9 mouse cellular contexts compared by ENCODE assay signal in the genomic region with DNA sequence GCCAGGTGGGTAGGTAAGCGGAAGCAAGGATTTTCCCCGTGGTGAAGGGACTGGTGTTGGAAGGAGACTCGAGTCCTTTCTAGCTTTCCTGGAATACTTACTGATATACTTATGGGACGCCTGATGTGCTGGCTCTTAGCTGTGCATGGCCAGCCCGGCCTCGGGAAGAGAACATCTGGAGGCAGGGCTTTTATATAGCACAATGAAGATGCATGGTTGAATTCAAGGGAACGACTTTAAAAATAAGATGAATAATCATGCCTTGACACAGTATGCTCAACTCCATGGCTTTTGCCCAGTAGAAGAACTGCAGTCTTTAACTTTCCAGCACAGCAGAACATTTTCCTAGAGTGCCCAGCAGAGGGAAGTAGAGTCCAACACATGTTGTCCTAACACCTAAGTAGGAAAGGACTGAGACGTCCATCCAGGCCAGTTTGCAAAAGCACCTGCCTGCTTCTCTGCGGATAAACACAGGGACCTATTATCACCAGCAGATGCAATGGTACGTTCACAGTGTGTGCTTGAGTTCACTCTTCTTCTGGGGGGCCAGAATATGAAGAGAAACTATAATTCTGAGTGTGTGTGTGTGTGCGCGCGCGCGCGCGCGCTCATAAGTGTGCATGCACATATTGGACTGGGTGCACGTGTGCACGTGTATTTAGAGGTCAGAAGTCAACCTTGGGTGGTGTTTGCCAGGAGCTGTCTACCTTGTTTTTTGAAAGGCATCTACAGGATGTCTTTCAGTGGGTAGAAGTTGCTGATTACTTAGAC. TPM values are rescaled to one million over a fixed set of nuclear protein-coding genes. Genes with fewer than 3 reads are reported as not detected.
DNase-seq lines count a peak whose midpoint lies in the region; ATAC-seq and TF ChIP-seq lines count a peak whose summit lies in the region.
"Had no signal": no experiment of that assay in that cellular context is flagged by ENCODE, and none has a peak within 500 bp of the region (broad histone marks: within the 10 kb centered on the region; RNA-seq: fewer than 3 reads in every experiment).

No protein-coding gene starts in this region.

- H3K9me3 ChIP-seq in G1E (replicated peaks), result no peaks in the 10 kb centered on the region
- H3K9me3 ChIP-seq in heart, postnatal 0 days (replicated peaks; ENCODE audit: control insufficient read depth, low read length), result no peaks in the 10 kb centered on the region
- H3K9me3 ChIP-seq in liver, embryonic 16.5 days (replicated peaks; ENCODE audit: control insufficient read depth, low read length), result no peaks in the 10 kb centered on the region
- H3K9me3 ChIP-seq in neural tube, embryonic 13.5 days, result no peaks in the 10 kb centered on the region
- H3K9me3 ChIP-seq: heart, embryonic 13.5 days had no signal

- H3K27ac ChIP-seq in heart, postnatal 0 days (ENCODE audit: low read depth), result no peak overlapping the region
- H3K27ac ChIP-seq in liver, embryonic 16.5 days (ENCODE audit: low read length), result no peak overlapping the region
- no peak overlapping the region for H3K27ac ChIP-seq in neural tube, embryonic 13.5 days (replicated peaks)
- H3K27ac ChIP-seq: heart, embryonic 13.5 days had no signal

- no peak; the same call in 1 of the 2 replicates for TF ChIP-seq CTCF in G1E (IDR thresholded peaks at IDR 0.05; ENCODE audit: low read depth, low read length)
- TF ChIP-seq CTCF in heart, postnatal 0 days (IDR thresholded peaks at IDR 0.05; ENCODE audit: low read depth), result peak; percentile 87

- ATAC-seq in G1E (ENCODE audit: extremely low read depth, insufficient number of reproducible peaks, low FRiP score, poor library complexity, severe bottlenecking), result no peak
- peak; percentile 57 for ATAC-seq in heart, postnatal 0 days (ENCODE audit: insufficient read depth, low read depth)
- peak; percentile 30; the same call in 1 of the 2 replicates for ATAC-seq in liver, embryonic 16.5 days (ENCODE audit: low read depth)
- ATAC-seq in neural tube, embryonic 13.5 days (ENCODE audit: low read depth), result peak; percentile 41; the same call in 1 of the 2 replicates

- H3K4me2 ChIP-seq in heart, postnatal 0 days (ENCODE audit: low read depth, low read length), result no peak overlapping the region
- H3K4me2 ChIP-seq in liver, embryonic 16.5 days (ENCODE audit: low read depth, low read length), result no peak overlapping the region
- H3K4me2 ChIP-seq in neural tube, embryonic 13.5 days, result no peak overlapping the region
- H3K4me2 ChIP-seq: heart, embryonic 13.5 days had no signal

- no peaks in the 10 kb centered on the region; the same call in 1 of the 2 replicates for H3K4me1 ChIP-seq in G1E (ENCODE audit: insufficient read depth, low read depth, low read length)
- no peaks in the 10 kb centered on the region for H3K4me1 ChIP-seq in heart, postnatal 0 days (ENCODE audit: control insufficient read depth, insufficient read depth)
- no peaks in the 10 kb centered on the region for H3K4me1 ChIP-seq in liver, embryonic 16.5 days (ENCODE audit: control insufficient read depth, low read depth, low read length)
- peaks cover 15% of the 10 kb centered on the region for H3K4me1 ChIP-seq in neural tube, embryonic 13.5 days (replicated peaks)

- peak; percentile 15 for DNase-seq in G1E (ENCODE audit: low spot score)
- peak; percentile 11 for DNase-seq in c-Kit-negative CD71-positive TER-119-positive erythroid progenitor cells, embryonic 14.5 days (ENCODE audit: low read depth, low spot score)
- DNase-seq in fibroblast of lung, adult 2 months (ENCODE audit: low read depth), result peak; percentile 51
- peak; percentile 86 for DNase-seq in heart, postnatal 0 days (ENCODE audit: low spot score)
- peak; percentile 80 for DNase-seq in kidney, postnatal 10 days
- DNase-seq in thymus, postnatal 36 days, result peak; percentile 8 to 15

- 67% methylated on average over 20 of the region's 20 CpGs for WGBS in heart, postnatal 0 days
- WGBS in liver, embryonic 16.5 days (ENCODE audit: insufficient replicate concordance), result 59% methylated on average over 20 of the region's 20 CpGs
- 75% methylated on average over 20 of the region's 20 CpGs for WGBS in neural tube, embryonic 13.5 days

- no peaks in the 10 kb centered on the region for H3K36me3 ChIP-seq in G1E (replicated peaks)
- no peaks in the 10 kb centered on the region for H3K36me3 ChIP-seq in heart, postnatal 0 days (replicated peaks; ENCODE audit: control insufficient read depth, insufficient read depth, low read length)
- H3K36me3 ChIP-seq in liver, embryonic 16.5 days (ENCODE audit: control insufficient read depth, insufficient read depth), result no peaks in the 10 kb centered on the region
- H3K36me3 ChIP-seq in neural tube, embryonic 13.5 days, result no peaks in the 10 kb centered on the region
- H3K36me3 ChIP-seq: heart, embryonic 13.5 days had no signal

- H3K4me3 ChIP-seq in G1E (ENCODE audit: low read depth, low read length), result no peak overlapping the region
- no peak overlapping the region for H3K4me3 ChIP-seq in heart, postnatal 0 days (ENCODE audit: low read depth, low read length)
- H3K4me3 ChIP-seq in liver, embryonic 16.5 days (ENCODE audit: low read depth, low read length), result no peak overlapping the region
- H3K4me3 ChIP-seq in neural tube, embryonic 13.5 days, result no peak overlapping the region
- H3K4me3 ChIP-seq: heart, embryonic 13.5 days had no signal

- TF ChIP-seq EP300 in heart, postnatal 0 days (IDR thresholded peaks at IDR 0.05; ENCODE audit: low read depth), result no peak

- H3K27me3 ChIP-seq in G1E (ENCODE audit: insufficient read depth, low read length), result peaks cover 44% of the 10 kb centered on the region
- H3K27me3 ChIP-seq in heart, postnatal 0 days (ENCODE audit: control insufficient read depth, insufficient read depth, low read length), result no peaks in the 10 kb centered on the region
- H3K27me3 ChIP-seq in liver, embryonic 16.5 days (ENCODE audit: control insufficient read depth, insufficient read depth, low read depth, low read length), result no peaks in the 10 kb centered on the region
- no peaks in the 10 kb centered on the region for H3K27me3 ChIP-seq in neural tube, embryonic 13.5 days
- H3K27me3 ChIP-seq: heart, embryonic 13.5 days had no signal

- no peak overlapping the region for H3K9ac ChIP-seq in heart, postnatal 0 days (replicated peaks; ENCODE audit: low read depth, low read length)
- H3K9ac ChIP-seq in liver, embryonic 16.5 days (ENCODE audit: low read depth, low read length), result no peak overlapping the region
- H3K9ac ChIP-seq in neural tube, embryonic 13.5 days, result no peak overlapping the region
- H3K9ac ChIP-seq: heart, embryonic 13.5 days had no signal

RNA-seq across cellular contexts. Expression of a gene that starts 19.8 kb away (rescaled TPM):
- total RNA-seq in G1E (2014; fragmentation: Nextera tagmentation), result not detected in 2 replicates
- 0.12 and 0.27 TPM in 2 replicates for total RNA-seq in G1E (2017)
- polyA plus RNA-seq in G1E (2012), result not detected in 2 replicates
- total RNA-seq in heart, postnatal 0 days (2014; rRNA removed; ENCODE audit: low replicate concordance), result 17.3 and 27.4 TPM in 2 replicates
- 16.9 and 17.7 TPM in 2 replicates for polyA plus RNA-seq in heart, postnatal 0 days (2015; fragmentation: Nextera tagmentation; extraction: Ambion mirVana)
- 17.2 and 21.1 TPM in 2 replicates for polyA plus RNA-seq in liver, embryonic 16.5 days (2015; fragmentation: Nextera tagmentation; extraction: Ambion mirVana)
- polyA plus RNA-seq in neural tube, embryonic 13.5 days (2015; fragmentation: Nextera tagmentation; extraction: Ambion mirVana), result 1.3 and 1.9 TPM in 2 replicates

Comparison
In these comparisons a context has a peak if more than half of its experiments do, and no peak if none do; other contexts are left out.
1. DNase-seq: peak in every context shown above with its lines; median percentile 86 in heart, postnatal 0 days; 80 in kidney, postnatal 10 days; 51 in fibroblast of lung, adult 2 months; 15 in G1E; 12 in thymus, postnatal 36 days; 11 in c-Kit-negative CD71-positive TER-119-positive erythroid progenitor cells, embryonic 14.5 days.